Mouse (Mus musculus) gastrocnemius, adult 18-20 months (tissue): ENCODE results near the gene Uspl1. TPM values are rescaled to one million over a fixed set of nuclear protein-coding genes. Genes with fewer than 3 reads are reported as not detected.

Source experiments
- DNase-seq: peaks from one replicate; pipeline ENCODE4 v3.0.0; 2021; ENCODE audit warnings: low spot score
- total RNA-seq, 2 experiments: library from RNA; stranded (reverse); gene quantifications; 2 replicates each; pipeline ENCODE4 v1.2.3; 2021

Gene Uspl1
- total RNA-seq, 2 experiments from 2014 or later: 27.4 to 30.9 TPM

DNA sequence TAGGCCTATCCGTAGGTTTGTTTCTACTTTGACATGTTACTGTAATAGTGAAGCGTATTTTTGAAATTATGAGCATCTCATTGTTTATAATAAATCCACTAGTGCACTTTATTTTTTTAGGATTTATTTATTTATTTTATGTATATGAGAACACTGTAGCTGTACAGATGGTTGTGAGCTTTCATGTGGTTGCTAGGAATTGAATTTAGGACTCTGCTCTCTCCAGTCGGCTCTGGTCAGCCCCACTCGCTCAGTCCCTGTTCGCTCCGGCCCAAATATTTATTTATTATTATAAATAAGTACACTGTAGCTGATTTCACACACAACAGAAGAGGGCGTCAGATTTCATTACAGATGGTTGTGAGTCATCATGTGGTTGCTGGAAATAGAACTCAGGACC is 24.6 kb downstream of the Uspl1 start:
- DNase-seq: no peak

DNA sequence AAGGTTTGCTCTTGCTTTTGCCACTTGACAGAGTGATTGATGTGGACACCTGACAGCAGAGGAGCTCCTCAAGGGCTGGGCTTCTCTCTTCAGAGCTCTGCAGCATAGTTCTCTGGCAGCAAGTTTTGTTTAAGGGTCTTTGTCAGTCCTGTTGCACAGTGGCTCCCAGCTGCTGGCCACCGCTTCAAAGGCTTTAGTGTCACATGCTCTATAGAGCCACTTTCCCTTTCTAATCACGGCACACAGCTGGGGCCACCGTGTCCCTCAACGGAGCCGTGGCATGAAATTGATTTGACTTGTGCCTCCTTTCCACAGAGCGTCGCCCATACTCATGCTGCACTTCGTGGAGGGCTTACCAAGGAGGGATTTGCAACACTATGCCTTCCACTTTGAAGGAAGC is 25.2 kb downstream of the Uspl1 start:
- no peak for DNase-seq

DNA sequence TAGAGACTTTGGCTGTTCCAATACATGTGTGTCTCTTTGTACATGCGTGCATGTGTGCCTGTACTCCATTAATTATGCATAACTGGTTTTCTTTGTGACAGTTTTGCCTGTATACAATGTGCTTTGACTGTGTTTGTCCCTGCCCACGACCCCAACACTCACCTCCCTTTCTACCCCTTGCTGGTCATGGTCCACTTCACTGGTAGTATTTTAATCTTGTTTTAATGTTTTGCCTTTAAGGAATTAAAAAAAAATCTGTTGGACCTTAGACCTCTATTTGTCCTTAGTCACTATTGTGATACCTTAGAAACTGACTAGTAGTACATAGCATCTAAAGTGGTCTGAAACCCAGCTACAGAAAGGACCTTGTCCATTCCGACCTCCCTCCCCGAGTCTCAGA is 26.9 kb downstream of the Uspl1 start:
- no peak for DNase-seq

DNA sequence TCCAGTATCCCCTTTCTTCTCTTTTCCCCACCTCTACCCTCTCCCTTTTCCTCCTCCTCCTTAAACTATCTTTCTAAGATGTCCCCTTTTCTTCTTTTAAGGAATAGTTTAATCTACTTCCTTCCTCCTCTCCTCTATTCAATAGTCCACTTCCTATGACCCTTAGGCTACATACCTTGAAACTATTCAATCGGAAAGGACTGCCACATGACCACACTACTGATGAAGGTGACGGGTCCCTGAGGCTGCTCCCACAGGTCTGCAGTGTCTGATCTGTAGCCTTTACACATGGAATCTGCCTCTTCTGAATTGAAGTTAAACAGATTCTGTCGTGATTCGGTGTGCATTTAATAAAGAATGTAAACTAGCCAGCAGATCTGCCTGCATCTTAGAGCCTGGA is 28.7 kb downstream of the Uspl1 start:
- no peak for DNase-seq

DNA sequence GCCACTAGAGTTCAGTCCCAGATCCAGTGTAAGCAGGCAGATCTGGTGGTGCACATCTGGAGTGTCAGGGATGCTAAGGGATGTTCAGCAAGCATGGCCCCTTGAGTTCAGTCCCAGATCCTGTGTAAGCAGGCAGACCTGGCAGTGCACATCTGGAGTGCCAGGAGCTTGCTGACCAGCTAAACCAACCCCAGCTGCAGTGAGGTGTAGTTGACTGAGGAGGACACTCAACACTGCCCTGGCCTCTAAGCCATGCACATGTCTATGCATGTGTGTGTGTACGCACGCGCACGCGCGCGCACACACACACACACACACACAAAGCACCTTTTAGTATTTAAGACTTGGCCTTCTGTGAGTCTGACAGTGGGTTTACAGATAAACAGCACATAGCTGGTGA is 31.4 kb downstream of the Uspl1 start:
- DNase-seq: no peak

DNA sequence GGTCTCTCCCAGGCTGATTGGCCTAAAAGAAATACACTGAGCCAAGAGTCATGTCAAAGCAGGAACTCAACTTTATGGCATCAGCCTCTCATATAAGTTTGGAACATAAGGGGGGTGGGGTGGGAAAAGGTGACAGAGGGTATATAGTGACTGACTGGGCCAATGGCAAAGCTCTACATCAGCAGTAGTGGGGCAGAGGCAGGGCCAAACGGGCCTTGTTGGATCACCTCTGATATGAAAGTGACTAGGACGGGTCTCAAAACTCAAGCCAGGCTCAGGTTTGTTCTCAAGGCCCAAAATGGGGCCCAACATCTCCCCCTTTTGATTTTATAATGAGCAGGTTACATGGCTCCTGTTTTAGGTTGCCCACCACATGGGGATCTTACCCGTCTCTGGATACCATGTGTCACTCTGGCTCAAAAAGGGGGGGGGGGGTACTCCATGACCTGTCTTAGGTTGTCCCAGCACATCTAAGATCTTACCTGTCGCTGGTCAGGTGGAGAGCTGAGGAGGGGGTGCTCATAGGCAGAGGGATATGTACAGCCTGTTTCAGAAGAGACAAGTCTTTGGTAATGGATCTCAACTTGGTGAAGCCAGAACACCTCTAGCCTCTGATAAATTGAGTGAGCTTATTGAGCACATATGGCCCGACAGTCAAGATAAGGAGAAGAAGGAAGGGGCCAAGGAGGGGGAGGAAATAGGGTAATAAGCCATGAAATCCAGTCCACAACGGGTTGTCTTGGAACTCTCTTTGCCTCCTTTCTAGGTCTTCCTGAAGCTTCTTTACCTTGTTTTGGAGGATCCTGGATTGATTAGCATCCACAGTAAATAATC is 33.6 kb downstream of the Uspl1 start:
- no peak for DNase-seq

DNA sequence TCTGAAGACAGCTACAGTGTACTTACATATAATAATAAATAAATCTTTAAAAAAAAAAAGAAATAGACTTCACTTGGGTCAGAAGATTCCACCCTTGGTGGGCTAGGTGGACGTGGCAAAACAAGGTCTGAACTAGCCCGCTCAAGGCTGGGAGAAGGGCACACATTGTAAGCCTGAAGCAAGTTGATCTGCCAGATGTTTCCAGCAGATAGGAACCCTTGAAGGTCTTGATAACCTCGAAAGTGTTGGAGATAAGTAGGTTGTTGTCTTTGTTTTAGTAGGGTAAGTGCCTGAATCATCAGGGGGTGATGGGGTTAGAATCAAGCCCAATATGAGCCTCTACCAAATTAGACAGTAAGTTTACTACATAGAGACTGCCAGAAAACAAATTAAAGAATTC is 35.3 kb downstream of the Uspl1 start:
- no peak for DNase-seq

DNA sequence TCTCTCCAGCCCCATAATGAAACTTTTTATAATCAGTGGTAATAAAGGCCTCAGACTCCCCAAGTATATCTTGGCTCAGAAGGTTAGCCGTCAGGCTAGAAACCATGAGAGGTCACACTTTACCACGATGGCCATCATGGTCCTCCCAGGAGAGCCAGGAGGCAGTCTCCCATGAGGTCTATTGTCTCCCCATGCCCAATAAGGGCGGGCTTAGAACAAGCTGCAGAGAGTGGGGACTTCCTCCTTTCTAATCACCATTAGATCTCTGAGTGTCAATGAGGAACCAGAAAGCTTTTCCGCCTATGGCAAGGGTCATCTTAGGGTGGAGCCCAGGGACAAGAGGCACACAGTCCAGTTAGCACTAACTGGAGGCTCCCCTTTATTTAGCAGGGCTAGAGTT is 37.2 kb downstream of the Uspl1 start:
- no peak for DNase-seq

DNA sequence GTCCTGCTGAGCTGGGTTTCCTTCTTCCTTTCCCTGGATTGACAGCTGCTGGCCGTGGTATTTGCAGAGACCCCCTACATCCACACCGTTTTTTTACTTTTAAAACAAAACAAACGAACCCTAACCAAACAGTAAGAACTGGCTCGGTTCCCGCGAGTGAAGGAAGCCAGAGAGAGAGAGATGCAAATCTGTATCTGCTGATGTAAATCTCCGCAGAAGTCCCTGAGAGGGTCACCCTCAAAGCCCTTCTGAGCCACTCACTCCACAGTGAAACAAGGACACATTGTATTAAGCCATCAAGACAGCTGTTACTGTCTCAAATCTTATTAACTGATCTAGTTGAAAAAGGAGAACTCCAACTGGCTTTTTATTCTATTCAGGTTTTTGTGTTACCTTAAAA is 40.5 kb downstream of the Uspl1 start:
- no peak for DNase-seq

DNA sequence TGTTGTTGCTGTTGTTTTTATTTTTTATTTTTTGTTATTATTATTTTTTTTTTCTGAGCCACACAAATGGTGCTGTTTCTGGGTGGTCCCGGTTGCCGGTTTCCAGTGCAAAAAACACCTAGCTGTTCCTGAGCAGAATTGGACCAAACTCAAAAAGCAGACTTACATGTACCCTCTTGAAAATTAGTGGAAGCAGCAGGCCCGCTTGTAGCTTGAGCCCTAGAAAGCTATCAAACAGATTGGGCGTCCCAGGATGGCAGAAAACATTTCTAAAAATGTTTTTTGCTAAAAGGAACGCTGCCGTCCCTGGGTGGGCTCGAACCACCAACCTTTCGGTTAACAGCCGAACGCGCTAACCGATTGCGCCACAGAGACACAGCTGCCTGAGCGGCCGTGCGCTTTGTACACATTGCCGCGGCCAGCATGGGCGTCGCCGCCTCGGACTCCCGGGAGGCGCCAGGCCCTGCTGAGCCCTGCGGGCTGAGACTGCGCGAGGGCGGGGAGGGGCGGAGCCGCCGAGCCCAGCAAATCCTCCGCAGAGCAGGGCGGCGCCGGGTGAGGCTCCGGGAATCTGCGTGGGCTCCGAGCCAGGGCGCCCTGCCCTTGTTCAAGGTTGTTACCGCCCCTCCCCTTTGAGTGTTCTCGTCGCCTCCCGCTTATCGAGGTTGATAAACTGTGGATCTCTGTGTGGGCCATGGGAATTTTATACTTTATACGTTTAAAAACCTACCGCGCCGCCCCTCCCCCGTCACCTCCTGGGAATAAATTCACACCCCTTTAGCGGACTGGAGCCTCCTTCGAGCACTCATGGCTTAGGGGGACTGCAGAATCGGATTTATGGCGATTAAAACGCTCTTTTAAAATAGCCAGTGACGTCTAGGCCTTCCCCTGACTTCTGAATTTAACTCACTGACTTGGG is 44.8 kb downstream of the Uspl1 start:
- DNase-seq: peak; percentile 99

DNA sequence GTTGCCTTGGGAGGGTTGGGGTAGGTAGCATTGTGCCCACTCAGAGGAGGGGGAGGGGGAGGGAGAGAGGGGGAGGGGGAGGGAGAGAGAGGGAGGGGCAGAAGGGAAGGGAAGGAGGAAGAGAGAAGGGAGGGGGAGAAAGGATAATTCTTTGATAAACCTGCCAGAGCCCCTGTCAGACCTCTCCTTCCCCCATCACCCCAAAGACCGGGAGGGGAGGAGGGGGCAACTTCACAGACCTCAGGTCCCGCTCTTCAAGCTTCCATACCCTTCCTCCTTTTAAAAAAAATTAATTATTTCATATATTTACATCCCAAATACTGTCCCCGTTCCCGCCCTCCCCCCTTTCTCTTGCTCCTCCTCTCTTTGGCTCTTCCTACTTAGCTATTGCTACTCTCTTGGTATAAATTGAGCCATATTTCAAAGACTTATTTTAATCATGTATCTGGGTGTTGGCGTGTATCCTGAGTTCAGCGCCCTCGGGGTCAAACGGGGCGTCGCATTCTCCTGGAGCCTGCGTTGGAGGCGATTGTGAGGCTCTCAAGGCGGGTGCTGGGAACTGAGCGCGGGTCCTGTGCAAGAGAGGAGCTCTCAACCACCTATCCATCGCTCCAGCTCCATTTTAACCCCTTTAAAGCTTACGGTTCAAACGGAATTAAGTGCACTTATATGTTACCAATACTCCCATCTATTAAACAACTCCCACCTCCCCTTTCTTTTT is 45.6 kb downstream of the Uspl1 start:
- no peak for DNase-seq

DNA sequence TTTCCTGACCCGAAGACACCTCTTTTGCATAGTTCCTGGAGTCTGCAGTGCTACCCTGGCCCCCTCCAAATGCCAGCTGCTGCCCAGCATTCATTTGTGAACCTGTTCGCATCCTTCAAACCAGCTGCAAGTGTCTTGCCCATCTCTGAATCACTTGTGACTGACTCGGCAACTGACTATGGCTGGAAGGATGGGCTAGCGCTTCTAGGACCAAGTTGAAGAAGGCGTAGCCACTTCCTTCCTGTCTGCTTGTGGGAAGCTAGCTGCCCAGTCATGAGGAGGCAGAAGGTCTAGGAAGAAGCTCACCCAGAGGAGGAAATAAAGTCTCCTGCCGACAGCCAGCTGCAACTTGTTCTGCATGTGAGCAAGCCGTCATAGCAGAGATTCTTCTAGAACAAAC is 50.9 kb downstream of the Uspl1 start:
- DNase-seq: no peak

DNA sequence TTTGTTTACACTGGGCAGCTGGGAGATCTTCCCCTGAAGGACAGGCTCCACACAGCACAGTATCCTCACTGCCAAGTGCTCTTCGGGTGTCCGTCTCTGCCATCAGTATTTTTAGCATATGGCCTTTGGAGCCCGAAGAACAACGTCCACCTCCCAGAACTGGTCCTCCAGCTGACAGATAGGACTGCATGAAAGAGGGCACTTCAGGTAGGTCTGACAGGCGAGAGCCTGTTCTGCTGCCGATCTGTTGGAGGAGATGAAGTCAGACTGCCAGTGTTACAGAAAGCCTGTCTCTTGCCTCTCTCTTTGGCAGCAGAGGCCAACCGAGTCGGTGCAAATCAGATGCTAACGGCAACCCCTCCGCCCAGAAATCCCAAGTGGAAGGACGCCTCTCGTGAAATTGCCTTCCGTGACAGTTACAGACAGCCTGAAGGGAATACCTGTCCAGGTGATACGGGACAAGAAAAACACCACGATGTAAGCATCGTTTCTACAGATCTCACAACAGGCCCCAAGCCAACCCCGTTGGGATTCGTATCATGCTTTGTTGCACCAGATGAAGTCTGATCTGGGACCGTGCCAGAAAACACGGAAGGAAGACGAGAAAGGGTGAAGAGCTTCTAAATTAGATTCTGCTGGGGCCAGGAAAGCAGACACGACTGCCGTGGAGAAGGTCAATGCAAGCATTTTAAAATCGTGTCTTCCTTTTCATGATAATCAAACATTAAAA is 53.2 kb downstream of the Uspl1 start:
- DNase-seq: peak; percentile 42

DNA sequence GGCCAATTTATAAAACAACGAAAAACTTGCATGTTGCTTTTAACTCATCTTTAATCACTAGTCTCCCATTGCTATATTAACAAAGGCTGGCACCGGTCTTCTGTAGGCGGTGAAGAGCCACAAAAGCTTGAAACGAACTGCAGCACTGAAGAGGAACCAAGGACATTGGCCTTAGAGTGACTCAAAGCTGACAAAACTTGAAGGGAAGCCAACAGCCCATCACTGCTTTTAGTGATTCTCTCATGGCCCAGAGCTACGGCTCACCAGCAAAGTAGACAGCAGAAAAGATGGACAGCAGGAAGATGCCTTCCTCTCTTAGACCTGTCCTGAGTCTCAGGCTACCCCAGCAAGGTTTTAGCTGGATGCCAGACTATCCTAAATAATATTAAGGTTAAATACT is 58.3 kb downstream of the Uspl1 start:
- DNase-seq: no peak

DNA sequence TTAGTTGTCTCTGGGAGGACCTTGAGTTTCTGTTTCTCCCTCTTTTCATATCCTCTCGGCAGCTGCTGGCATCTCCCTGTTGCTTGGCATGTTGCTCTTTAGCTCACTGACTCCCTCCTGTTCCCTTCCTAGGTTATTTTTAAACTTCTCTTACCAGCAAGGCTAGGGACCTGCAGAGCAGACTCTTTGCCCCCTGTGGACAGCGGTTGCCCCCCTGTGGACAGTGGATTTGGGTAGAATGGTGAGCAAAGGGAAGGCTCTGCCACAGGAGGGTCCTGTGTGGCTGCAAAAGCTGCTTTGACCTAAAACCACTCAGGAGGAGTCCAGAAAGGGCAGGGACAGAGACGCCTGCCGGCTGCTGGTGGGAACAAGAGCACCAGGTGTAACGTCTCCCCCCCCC is 58.9 kb downstream of the Uspl1 start:
- peak; percentile 61 for DNase-seq

DNA sequence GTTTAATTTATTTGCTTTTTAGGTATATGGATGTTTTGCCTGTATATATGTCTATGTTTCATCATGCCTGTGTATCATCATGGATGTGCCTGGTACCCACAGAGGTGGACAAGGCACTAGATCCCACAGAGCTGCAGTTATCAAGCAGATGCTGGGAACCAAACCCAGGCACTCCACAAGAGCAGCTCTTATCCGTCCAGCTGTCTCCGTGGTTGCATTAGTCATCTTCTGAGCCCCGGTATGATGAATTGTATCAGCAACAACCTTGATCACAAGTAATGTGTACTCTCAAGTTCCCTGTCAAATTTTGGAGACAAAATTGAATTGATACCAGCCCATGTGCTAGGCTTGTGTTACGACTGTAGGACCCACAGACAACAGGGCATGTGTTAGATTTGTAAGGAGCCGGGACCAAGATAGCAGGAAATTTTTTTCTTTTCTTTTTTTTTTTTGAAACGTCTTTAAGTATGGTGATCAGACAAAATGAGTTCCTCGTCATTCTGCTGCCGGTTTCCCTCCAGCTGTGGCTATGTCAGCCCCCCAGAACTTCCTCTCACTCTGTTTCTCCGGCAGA is 61.3 kb downstream of the Uspl1 start:
- DNase-seq: no peak

DNA sequence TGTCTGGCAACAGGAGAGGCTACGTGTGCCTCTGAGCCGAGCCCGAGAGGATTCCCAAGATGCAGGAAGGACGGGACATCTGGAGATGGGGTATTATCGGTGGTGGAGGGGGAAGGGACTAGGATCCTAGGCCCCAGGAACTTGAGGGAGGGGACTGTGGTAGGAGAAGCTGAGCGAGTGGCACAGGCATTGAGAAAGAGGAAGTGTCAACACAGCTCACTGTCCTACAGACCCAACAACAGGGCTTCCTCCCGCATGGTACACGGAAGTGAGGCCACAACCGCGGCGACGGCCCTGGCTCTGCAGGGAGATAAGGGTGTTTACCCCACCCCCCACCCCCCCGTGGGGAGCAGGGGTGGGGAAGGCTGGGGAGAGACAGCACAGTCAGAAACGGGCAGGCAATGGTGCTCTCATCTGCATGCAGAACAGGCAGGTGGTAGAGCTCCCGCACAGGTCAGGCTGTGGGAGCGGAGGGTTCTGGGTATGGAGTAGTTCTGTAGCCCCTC is 61.9 kb downstream of the Uspl1 start:
- no peak for DNase-seq

DNA sequence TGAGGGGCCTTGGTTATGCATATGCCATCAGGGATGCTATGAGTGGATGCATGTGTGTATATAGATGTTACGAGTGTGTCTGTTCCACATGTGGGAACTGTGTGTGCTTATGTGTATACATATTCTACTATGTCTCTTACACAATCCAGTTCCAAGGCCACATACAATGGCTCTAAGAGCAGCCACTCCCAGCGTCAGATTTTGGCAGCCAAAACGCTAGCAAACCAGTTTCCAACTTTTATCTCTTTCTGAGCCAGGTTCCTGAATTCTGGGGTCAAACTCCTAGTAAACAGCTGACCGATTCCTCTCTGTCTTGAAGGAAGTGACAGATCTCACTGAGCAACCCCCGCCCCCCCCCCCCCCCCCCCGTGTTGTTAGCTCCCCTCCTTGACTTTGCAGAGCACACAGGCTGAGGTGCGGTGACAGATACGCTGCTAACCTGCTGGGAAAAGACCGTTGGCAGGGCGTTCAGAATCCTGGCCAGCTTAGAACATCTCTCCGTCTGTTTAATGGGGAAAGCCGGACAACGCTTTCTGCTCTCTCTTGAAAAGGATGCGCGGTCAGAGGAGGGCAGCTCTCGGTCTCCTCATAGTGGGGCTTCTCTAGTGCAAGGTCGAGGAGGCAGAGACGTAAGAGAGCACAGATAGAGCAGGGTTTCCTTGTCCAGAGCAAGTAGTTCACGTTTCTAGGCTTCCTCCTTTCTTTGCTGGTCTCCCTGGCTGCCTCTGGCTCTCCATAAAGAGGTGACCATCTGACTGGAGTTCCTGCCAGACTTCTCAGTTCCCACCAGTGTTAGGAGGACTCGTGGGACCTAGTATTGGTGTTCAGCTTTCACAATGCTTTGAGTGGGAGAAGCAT is 63.1 kb downstream of the Uspl1 start:
- DNase-seq: peak; percentile 31

DNA sequence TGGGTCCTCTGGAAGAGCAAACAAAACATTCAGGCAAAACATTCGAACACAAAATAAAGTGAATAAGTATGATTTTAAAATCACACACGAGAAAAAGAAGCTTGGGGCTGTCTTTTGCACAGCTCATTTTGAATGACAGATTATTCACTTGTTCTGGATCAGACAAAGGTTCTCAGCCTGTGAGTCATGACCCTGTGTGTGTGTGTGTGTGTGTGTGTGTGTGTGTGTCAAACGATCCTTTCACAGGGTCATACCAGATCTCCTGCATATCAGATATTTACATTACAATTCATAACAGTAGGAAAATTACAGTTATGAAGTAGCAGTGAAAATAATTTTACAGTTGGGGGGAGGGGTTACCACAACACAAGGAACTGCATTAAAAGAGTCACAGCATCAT is 68.2 kb downstream of the Uspl1 start:
- no peak for DNase-seq

DNA sequence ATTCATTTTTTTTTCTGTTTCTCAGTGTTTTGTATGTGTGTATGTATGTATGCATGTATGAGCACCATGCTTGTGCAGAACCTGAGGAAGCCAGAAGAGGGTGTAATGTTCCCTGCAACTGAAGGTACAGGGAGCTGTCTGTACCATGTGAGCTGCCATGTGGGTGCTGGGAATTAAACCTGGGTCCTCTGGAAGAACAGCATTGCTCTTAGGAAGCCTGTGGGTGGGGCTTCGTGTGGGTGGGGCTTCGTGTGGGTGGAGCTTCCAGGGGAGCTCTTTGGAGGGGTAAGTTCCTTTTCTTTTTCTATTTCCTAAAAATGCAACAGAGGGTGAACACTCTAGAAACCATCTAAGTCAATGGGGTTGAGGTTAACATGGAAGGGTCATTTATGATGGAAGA is 69.3 kb downstream of the Uspl1 start:
- DNase-seq: no peak
